Mouse (Mus musculus) thymus, postnatal 36 days (tissue): ENCODE data around the gene Sult6b1.

Experiments
- DNase-seq, 2 experiments: peaks; one replicate each; pipeline ENCODE4 v3.0.0; 2022; ENCODE audit warnings: mixed read lengths in 2 of 2

Gene Sult6b1

DNA sequence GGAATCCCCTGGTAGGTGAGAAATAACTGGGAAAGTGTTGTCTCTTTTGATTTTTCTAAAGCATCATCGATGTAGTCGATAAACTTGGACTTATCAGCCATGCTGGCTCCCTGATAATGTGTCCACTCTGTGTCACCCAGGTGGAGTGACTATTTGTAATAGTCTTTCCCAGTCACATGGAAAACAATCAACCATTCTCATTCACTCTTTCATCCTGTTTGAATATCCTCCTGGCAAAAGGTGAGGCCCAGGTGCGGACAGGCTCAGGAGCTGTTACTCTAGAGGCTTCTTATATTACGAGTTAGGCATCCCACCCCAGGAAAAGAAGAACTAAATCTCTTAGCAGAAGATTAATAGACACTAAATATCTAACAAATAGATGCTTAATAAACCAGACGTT is at the start of gene Sult6b1:
Gene Sult6b1, minus strand, starts transcription at position 101 of the 400 bp plus-strand sequence.
- no peak for DNase-seq

DNA sequence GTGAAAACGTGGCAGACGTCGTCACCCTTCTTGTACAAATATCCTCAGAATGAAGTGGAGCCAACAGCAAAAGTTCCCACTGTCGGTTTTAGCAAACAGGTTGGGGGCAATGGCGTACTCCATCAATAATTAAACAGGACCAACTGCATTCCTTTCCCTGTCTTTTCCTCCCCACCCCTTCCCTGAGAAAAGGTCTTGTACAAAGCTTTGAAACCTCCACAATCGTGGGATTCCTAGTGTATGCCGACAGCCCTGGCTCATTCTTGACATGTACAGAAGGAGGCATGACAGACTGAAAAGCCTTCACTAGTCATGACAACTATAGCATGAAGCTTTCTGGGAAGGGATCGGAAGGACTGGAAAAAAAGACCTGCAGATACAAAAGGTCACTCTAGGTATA is 46.4 kb upstream of the Sult6b1 start:
- DNase-seq: no peak

DNA sequence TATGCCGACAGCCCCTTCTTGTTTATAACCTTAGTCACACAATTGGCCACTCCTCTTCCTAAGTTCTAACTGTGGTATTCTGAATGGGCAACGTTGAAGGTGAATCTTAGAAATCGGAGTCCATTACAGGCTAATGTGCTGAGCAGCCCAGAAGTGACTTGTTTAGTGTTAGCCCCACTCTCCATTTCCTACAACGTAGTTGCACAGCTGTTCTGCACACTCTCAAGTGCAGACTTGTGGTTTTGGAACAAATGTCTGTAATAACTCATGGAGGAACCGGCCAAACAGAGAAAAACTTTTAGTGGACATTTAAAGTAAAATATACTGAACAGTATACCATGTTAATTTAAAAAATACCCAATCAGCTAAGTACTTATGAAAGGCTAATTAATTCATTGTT is 45.3 kb upstream of the Sult6b1 start:
- DNase-seq: no peak

DNA sequence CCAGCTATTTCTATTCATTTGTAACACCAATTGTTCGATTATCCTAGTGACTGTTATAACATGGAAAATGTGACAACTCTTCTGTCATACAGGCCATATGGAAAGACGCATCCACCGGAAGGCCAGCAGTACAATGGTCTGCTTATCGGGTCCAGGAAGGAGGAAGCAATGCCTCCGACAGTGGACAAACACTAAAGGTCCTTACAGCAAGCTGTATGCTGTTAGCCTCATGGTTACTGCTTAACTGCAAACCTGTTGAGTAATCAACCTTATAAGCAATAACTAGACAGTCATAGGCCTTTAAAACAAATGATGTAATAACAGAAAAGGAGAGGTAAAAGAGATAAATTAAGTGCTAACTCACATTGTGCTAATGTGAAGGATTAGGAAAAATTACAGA is 44.4 kb upstream of the Sult6b1 start:
- DNase-seq: no peak

DNA sequence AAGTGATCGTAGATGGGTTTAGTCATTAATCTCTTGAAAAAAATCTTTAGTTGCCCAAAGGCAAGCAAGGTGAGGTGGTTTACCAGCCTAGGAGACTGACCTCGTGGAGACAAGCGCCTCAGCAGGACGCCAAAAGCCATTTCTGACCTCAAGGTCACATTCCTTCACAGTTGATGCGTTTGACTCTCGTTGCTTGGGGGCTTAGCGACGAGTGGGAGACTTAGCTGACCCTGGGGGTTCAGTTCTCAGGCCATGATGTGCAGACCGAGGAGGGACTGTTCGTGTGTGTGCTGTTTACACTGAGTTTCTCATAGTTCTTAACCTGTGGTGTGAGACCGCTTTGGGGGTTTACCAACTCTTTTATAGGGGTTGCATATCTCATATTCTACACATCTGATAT is 35.8 kb upstream of the Sult6b1 start:
- no peak for DNase-seq

DNA sequence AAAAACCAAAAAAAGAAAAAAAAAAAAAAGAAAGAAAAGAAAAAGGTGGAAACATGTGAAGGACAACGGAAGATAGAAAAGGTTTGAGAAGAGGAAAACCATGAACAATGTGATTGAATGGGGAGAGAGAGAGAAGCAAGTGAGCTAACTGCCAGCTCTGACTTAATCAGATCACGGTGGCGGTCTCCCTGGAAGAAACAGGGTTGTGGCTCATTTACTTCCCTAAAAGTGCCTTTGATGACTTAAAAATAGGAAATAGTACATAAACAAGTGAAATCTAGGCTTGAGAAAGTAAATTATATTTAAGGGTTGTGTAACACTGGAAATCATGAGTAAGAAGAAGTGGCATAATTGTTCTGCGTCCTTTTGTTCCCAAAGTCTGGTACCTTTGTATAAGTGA is 32.1 kb upstream of the Sult6b1 start:
- DNase-seq: no peak

DNA sequence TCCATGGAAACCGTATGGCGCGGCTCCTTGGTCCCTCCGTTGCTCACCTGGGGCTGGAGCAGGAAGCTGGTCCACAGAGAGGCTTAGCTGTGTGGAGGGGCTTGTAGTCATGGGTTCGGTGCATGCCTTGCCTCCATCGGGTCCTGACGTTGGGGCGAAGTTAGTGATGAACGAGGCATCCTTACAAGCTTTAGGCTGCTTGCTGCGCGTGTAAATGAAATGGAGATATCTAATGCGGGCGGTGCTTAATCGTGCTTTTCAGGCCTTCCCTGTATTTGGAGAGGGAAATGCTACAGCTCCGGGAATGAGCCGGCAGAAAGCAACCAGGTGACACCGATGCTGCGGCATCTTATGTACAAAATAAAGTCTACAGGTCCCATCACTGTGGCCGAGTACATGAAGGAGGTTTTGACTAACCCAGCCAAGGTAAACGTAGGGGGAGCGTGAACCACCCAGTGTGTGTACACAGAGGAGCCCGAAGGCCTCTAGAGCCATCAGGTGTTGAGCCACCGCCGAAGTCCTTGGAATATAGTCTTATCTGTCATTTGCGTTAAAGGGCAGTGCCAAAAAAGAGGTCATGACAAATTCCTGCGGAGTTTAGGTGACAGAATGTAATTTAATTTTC is 30.5 kb upstream of the Sult6b1 start:
- DNase-seq: no peak

DNA sequence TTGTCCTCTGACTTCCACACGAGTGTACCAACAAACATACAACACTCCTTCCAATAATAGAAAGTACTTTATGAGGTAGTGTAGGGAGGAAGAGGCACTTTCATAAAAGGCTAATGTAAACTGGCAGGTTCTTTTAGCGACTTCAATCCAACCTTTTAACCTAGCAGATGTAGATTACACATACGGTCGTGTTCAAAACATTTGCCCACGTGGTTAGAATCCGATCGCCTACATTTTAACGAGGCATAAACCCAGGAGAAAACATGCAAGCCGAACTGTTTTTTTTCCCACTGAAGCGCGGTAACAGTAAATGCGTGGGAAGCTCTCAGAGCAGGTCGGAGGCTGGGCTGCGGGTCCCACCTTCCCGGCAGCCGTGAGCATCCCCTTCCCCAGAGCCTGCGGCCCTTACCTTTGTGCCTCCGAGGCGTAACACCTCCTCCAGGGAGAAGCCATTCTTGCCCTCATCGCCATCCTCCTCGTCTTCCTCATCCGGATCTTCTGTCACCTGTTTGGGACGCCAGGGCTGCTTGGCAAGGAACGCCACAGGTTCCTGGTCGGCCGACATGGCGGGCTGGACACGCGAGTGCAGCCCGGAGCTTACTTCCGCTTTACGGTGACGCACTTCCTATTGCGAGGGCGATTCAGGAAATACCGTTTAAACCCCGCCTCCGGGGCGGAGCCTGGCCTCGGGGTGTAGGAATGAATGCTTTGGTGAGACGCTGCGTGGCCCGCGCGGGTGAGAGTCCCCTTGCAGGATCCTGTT is 29.9 kb upstream of the Sult6b1 start, which contains the start of the genes Cebpz and Ndufaf7:
Gene Cebpz, minus strand, starts transcription at position 601 of the 763 bp plus-strand sequence.
Gene Ndufaf7, plus strand, starts transcription at position 671 of the 763 bp plus-strand sequence.
- peak; percentile 96 for DNase-seq

DNA sequence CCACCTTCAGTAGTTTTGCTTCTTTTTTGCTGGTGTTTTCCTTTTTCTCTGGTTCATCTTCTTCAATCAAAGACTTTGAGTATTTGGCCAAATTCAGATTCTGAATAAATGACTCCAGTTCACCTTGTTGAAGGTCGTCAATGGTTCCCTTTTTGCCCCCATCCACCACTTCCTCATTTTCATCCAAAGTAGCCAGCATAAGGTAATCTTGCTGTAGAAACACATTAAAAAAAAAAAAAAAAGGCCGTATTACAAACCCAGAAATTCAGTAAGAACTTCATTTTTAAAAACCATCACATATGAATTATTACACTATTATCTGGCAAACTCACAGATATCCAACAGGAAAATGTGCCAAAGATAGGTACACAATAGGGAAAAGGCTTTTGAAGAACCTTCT is 29.1 kb upstream of the Sult6b1 start:
- no peak for DNase-seq

DNA sequence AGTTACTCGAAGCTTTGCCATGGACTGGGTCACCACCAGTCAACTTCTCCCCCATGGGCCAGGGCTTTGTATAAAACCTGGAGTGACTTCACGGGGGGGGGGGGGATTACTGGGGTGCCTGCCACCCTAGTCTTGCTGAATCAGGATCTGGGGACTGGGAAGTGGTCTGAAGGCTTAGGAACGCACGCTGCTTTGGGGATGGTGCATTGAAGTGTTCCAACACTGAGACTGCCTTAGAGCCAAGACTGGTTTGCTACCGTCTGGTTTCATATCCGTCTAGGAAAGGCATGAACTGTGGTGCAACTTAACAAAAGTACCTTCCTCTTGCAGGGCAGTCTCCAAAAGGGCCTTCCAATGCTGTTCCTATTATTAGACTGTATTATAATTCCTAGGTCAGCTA is 10.9 kb upstream of the Sult6b1 start:
- DNase-seq: no peak

DNA sequence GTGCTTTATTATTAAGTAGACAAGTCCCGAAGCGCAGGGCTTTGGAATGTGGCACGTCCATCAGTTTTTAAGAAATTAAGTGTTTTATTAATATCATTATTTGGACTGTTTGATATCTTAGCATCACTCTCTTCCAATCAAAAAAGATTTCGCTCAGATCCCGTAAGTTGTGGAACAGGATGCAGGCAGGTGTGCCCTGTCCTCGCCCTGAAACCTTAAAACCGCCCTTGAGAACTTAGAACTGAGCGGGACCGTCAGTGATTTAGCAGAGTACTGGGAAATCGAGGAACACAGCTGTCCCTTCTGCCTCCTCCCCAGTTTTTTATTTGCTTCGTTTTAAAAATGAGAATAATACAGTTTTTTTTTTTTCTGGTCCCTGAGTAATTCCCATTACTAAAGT is 10.1 kb upstream of the Sult6b1 start:
- no peak for DNase-seq

DNA sequence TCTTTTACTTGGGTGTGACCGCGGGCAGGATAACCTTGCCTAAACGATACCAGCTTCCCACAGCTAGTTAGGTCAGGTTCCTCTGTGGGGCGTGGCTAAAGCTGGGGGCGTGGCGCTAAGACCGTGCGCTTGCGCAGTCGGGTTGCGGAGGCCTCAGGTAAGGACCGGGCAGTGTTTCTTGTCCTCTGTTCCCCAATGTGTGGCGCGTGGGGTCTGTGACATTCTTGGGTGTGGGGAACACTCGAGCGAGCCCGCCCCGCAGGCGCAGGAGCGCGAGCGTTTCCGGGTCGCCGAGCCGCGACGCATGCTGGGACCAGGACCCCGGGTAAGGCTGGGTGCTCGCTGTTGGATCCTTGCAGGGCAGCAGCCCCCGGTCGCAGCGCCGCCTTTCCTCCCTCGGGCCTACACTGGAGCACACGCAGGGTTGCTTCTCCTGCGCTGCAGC is 9.6 kb upstream of the Sult6b1 start, which contains the start of gene Cebpzos:
Gene Cebpzos, plus strand, starts transcription at position 132 of the 445 bp plus-strand sequence.
- DNase-seq: peak; percentile 93

DNA sequence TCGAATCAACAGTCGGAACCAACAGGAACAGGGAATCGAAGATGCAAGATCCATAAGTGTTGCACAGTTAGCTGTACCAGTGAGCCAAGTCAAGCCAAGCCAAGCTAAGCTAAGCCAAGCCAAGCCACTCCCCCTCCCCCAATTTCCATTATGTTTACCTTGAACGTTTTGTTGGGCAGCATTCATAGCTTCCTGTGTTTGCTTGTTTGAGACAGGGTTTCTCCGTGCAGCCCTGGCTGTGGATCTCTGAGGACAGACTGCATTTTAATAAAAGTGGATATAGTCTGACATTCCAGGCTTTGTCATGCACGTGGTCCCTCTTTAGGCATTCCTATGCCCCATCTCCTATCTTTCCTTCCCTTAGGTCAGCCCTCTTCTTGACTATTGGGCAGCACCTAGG is 9.0 kb upstream of the Sult6b1 start:
- no peak for DNase-seq

DNA sequence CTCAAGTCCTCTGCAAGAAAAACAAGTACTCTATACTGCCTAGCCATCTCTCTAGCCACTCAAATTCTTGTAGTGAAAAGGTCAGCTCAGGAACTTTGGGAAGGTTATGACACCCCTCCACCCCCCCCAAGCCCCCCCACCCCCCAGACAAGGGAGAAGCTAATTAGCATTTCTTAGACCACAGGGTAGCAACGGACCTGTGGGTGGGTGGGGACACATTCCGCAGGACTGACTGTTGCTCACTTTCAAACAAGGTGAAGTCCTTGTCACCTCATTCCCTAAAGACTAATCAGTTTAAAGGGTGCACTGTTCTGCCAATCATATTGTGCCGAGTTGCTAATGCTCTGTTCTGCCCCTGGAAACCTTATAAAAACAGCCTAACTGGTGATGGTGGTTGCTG is 7.1 kb upstream of the Sult6b1 start:
- no peak for DNase-seq

DNA sequence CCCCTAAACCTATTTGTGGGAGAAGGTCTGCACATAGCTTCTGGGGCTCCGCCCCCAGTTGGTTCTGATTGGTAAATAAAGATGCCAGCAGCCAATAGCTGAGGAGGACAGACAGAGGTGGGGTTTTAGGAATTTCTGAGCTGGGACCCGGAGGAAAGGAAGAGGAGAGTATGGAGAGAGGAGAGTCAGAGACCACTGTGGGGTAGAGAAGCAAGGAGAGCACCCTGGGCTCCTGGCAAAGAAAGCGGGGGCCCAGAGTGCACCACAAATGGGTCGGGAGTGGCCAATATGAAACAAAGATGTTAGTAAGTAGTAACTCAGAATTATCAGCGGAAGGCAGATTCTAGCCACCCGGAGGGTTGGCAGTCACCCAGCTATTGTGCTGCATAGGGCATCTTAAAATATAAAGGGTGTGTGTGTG is 6.1 kb upstream of the Sult6b1 start:
- peak in 1 of 2 experiments; percentile 31 for DNase-seq

DNA sequence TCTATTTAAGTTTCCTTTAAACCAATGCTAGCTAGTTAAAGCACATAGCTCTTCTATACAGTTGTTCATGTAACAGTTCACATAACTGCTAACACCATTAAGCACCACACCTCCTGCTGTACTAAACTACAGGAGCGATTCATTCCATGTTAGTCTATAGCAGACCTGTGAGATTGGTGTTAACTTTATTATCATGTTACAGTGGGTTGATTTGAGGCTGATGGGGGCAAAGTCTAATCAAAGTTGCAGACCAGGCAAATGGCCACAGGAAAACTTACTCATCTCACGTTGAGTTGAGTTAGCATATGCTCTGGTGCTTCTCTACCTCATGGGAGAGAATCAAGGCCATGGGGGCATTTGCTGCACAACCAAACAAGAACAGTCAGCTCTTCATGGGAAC is 2.6 kb upstream of the Sult6b1 start:
- no peak for DNase-seq

DNA sequence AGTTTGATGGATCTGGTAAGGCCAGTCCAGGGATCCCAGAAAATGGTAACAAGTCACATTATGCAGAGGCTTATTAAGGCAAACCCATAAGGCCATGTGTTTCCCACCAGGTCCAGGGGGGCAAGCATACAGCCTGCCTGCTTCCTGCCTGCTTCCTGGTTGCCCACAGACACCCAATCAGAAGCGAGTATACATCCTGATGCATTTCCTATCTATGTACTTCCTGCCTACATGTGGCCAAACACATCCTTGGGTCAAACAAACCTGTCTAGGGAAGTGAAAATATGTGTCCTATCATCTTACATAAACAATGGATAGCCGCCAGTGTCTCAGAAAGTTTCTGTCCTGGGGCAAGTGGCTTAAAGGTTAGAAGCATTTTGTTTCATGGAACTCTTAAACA is 3.6 kb downstream of the Sult6b1 start:
- DNase-seq: no peak

DNA sequence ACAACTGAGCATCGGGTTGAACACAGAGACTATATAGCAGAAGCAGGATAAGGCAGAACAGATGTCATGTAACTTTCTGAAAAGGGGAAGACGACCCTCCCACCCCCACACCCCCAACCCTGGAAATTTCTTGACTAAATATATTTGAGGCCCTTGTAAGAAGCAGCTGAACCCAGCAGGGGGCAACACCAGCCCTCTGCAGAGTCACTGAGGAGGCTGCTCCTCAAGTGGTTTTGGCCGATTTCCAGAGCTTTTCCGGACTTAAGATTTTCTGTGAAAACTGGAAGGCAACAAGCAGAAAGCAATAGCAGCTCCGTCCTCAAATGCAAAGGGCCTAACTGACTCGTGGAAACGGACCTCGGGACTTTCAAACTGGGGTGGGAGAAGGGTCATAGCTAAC is 11.4 kb downstream of the Sult6b1 start:
- peak in 1 of 2 experiments; percentile 21 for DNase-seq

DNA sequence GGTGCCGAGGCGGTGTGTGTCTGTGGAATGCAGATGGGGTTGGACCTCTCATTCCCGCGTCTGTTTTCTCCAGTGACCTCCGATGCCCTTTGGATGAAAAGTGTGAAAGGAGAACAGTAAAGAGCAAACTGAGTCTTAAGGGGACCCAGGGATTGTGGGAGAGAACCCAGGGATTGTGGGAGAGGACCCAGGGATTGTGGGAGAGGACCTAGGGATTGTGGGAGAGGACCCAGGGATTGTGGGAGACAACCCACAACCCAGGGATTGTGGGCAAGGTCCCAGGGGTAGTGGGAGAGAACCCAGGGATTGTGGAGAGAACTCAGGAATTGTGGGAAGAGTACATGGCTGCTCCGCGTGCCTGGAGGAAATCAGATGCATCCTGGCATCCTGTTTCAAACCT is 11.8 kb downstream of the Sult6b1 start:
- DNase-seq: no peak

DNA sequence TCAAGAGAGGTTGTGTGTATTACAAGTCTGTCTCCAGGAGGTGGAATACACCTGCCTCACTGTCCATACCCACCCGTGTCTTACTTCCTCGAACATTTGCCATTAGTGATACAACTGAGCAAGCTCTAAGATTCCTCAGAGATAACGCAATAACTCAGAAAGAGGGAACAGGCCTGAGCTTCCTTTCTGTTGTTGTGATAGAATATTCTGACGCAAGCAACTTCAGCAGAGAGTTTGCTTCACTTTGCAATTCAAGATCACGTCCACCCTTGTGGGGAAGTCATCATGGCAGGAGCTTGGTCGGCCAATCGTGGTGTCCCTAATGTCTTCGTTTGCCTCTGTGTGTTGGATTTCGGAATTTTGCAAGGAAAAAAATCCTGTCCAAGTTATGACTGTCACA is 15.8 kb downstream of the Sult6b1 start:
- no peak for DNase-seq

DNA sequence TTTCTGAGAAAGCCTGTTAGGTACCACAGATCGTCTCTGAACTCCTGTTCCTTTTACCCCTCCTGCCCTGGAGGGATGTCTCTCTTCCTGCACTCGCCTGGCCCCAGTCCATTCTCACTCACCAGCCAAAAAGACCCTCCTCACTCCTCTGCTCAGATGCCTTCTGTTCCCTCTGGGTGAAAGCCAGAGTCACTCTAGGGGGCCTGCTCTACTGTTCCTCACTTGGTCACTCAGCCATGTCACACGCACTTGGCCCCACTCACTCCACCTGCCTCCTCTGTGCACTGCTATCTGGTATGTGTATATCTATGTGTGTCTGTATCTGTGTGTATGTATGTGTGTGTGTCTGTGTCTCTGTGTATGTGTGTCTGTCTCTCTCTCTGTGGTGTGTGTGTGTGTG is 17.6 kb downstream of the Sult6b1 start:
- DNase-seq: no peak

DNA sequence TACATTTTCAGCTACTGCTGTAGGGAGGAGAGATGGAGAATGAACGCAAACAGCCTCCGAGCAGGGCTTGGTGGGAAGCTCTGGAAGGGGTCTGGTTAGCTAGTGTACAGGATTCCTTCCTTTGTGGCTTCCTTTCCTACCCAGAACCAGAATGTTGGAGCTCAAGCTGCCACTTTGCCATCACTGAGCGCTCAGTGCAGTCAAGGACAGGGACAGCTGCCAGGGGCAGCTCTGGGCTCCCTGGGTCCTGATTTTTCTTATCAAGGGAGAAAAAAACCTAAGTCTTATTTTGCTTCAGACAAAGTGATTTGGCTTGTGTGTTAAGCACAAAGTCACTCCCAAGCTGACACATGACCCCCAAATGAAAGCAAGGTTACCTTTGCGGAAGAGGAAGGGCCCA is 18.2 kb downstream of the Sult6b1 start:
- DNase-seq: no peak

DNA sequence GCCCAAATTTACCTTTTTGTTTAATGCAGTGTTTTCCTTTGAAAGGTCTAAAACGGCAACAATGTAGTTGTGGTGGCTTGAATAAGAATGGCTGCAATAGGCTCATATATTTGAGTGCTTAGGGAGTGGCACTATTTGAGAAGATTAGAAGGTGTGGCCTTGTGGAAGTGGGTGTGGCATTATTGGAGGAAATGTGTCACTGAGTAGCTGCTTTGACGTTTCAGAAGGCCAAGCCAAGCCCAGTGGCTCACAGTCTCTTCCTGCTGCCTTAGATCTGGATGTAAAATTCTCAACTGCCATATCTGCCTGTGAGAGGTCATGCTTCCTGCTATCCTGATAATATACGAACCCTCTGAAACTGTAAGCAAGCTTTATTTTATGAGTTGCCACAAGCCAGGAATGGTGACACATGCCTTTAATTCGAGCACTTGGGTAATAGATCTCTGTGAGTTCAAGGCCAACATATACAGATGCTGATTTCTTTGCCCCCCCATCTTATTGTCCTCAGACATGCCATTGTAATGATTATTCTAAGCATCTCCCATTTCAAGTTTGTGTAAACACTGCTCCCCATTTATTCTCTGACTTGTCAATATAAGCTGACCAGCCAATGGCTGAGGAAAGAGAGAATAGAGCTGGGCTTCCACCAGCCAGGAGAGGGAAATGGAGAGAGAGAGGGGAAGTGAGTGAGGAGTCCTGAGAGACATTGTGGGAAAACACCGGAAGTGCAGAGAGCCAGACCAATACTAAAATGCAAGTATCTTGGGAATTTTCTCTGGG is 21.3 kb downstream of the Sult6b1 start:
- DNase-seq: no peak

DNA sequence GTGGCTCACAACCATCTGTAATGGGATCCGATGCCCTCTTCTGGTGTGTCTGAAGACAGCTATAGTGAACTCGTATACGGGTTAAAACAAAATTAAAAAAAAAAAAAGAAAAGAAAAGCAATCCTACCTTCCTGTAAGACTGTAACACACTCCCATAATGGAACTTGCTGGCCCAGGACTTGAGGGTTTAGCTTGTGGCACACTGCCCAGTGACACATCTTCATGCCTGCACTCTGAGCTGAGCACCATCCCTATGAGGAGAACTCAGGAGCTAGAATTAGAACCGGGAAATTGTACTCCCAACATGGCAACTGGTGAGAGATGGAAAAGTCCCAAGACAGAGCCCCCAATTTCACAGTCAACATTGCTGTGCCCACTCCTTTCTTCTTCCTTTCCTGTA is 23.5 kb downstream of the Sult6b1 start:
- no peak for DNase-seq
